Mouse (Mus musculus) heart, embryonic 16.5 days (tissue): ENCODE data around the gene Zbtb32. TPM values are rescaled to one million over a fixed set of nuclear protein-coding genes. Genes with fewer than 3 reads are reported as not detected.
A peak's percentile ranks its signal among the peaks of the same experiment; 100 is the strongest.

ENCODE experiments used
- ATAC-seq: fragments of 200-750 bp; cut with Nextera tagmentation; replicated peaks from 2 replicates; pipeline ENCODE4 v1.8.0; 2017; ENCODE audit warnings: moderate number of reproducible peaks; ENCODE audit not compliant: insufficient read depth, low FRiP score; ENCODE audit errors: extremely low read depth
- H3K27ac ChIP-seq: fragments of 300-500 bp; sonication (generic); 2 replicates; pipeline ENCODE4 v1.5.1; 2014; ENCODE audit warnings: mild to moderate bottlenecking, low read length, control low read depth, moderate library complexity
- H3K27me3 ChIP-seq: fragments of 300-500 bp; sonication (generic); 2 replicates; pipeline ENCODE4 v1.6.1; 2014; ENCODE audit warnings: low read length, mixed read lengths; ENCODE audit not compliant: control insufficient read depth, insufficient read depth
- H3K36me3 ChIP-seq: fragments of 300-500 bp; sonication (generic); 2 replicates; pipeline ENCODE4 v1.6.1; 2014; ENCODE audit not compliant: control insufficient read depth, insufficient read depth
- H3K4me1 ChIP-seq: fragments of 300-500 bp; sonication (generic); 2 replicates; pipeline ENCODE4 v1.6.1; 2014; ENCODE audit warnings: low read length, mixed read lengths; ENCODE audit not compliant: control insufficient read depth, insufficient read depth
- H3K4me2 ChIP-seq: fragments of 300-500 bp; sonication (generic); 2 replicates; pipeline ENCODE4 v1.6.1; 2014; ENCODE audit warnings: low read depth, mild to moderate bottlenecking, control low read depth, low read length
- H3K4me3 ChIP-seq: fragments of 300-500 bp; sonication (generic); 2 replicates; pipeline ENCODE4 v1.5.1; 2014; ENCODE audit warnings: mild to moderate bottlenecking, control low read depth, low read length
- H3K9ac ChIP-seq: fragments of 300-500 bp; sonication (generic); 2 replicates; pipeline ENCODE4 v1.6.1; 2014; ENCODE audit warnings: low read length, control low read depth
- H3K9me3 ChIP-seq: fragments of 300-500 bp; sonication (generic); replicated peaks from 2 replicates; pipeline ENCODE4 v1.6.1; 2016; ENCODE audit warnings: low read length; ENCODE audit not compliant: control insufficient read depth
- WGBS: fragments of 180-500 bp; shearing (Covaris S2); extraction: QIAGEN DNeasy Blood & Tissue Kit; methylation state at CpG from one replicate; pipeline ENCODE4 v1.1.7; 2014; 5-methylcytosine and 5-hydroxymethylcytosine counted together
- microRNA-seq: library from miRNA; unstranded; fragments of <30 nt; microRNA quantifications from one replicate; pipeline ENCODE4, GENCODE M21; 2017
- polyA plus RNA-seq: library from polyadenylated mRNA; unstranded; fragments of >200 nt; fragmentation: Nextera tagmentation; extraction: Ambion mirVana; gene quantifications from 2 replicates; pipeline ENCODE4 v1.2.1, GENCODE M21; 2015

Zbtb32 gene
- polyA plus RNA-seq, 1 experiment from 2014 or later, result 0.24 TPM

DNA sequence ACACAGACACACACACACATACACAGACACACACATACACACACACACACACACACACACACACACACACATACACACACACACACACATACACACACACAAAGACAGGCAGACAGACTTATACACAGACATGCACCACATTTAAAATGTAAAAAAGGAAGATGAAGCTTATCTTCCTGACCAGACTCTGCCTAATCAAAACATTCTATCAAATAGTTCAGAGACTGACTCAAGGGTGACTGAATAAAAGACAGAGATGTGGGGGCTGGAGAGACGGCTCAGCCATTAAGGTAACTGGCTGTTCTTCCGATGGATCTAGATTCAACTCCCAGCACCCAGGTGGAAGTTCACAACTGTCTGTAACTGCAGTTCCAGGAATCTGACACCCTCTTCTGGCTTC lies 54.4 kb downstream of the Zbtb32 start:
- Histone ChIP-seq H3K9me3 (no peaks in the 10 kb centered on the region), H3K4me3 (no peak overlapping the region), H3K9ac (no peak overlapping the region), H3K4me2 (no peak overlapping the region), H3K36me3 (peaks cover 22% of the 10 kb centered on the region), H3K4me1 (no peaks in the 10 kb centered on the region), H3K27me3 (no peaks in the 10 kb centered on the region), H3K27ac (no peak overlapping the region)
- 78% methylated on average over 2 of the region's 2 CpGs for WGBS
- ATAC-seq, result no peak

DNA sequence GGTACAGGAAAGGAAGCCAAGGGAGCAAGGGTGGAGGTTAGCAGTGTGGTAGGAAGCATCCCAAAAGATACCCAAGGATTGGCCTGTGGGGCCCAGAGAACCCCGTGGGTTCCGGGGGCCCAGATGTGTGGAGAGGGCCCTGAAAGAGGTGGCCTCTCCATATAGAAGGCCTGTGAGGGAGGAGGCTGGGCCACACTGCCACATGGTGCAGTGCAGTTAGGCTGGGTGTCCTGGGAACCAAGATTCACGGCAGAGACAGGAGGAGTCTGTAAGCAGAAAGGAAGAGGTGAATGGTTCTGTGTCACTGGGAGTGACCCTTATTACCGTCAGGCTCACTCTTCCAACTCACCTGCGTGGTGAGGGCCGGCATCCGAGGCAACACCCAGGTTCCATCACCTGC lies 58.1 kb downstream of the Zbtb32 start:
- H3K27me3 ChIP-seq, result no peaks in the 10 kb centered on the region
- peaks cover 8% of the 10 kb centered on the region for H3K36me3 ChIP-seq
- peaks cover under 1% of the 10 kb centered on the region; the same call in 1 of the 2 replicates for H3K4me1 ChIP-seq
- H3K27ac ChIP-seq, result no peak overlapping the region
- no peak for ATAC-seq
- no peak overlapping the region for H3K4me3 ChIP-seq
- H3K9me3 ChIP-seq, result no peaks in the 10 kb centered on the region
- no peak overlapping the region for H3K4me2 ChIP-seq
- 89% methylated on average over 7 of the region's 7 CpGs for WGBS
- H3K9ac ChIP-seq, result no peak overlapping the region

Small RNA genes lying within 50 kb of the gene (microRNA-seq; reads per million reads assigned to microRNA genes)
- gene Gm38670, result 2.6 reads per million, percentile 7 among the genes with 10 or more reads in this experiment
- gene Mir3569, result not detected

Other genes with a start within 250 kb of the Zbtb32 start
- 1.2 and 1.4 TPM in 2 replicates for gene Lrfn3, start 236.1 kb downstream of the Zbtb32 start, polyA plus RNA-seq
- gene Tyrobp, start 185.1 kb downstream of the Zbtb32 start, polyA plus RNA-seq, result 32.2 and 34.7 TPM in 2 replicates
- gene Hcst, start 179.1 kb downstream of the Zbtb32 start, polyA plus RNA-seq, result 2.2 and 4.6 TPM in 2 replicates
- gene Nfkbid, start 177.2 kb downstream of the Zbtb32 start, polyA plus RNA-seq, result 1.7 and 1.8 TPM in 2 replicates
- gene Aplp1, start 153.4 kb downstream of the Zbtb32 start, polyA plus RNA-seq, result 11.1 and 13.5 TPM in 2 replicates
- 0.15 and 0.20 TPM in 2 replicates for gene Kirrel2, start 141.2 kb downstream of the Zbtb32 start, polyA plus RNA-seq
- gene Nphs1, start 140.6 kb downstream of the Zbtb32 start, polyA plus RNA-seq, result 0.19 TPM in 1 of 2 replicates, not detected in the other
- 0.09 TPM in 1 of 2 replicates, not detected in the other for gene Prodh2, start 105.3 kb downstream of the Zbtb32 start, polyA plus RNA-seq
- 7.3 and 8.2 TPM in 2 replicates for gene Arhgap33, start 63.8 kb downstream of the Zbtb32 start, polyA plus RNA-seq
- 204 and 205 TPM in 2 replicates for gene Hspb6, start 46.7 kb downstream of the Zbtb32 start, polyA plus RNA-seq
- gene Proser3, start 46.6 kb downstream of the Zbtb32 start, polyA plus RNA-seq, result 6.6 and 8.4 TPM in 2 replicates
- 33.6 and 40.1 TPM in 2 replicates for gene Lin37, start 39.1 kb downstream of the Zbtb32 start, polyA plus RNA-seq
- gene U2af1l4, start 35.6 kb downstream of the Zbtb32 start, polyA plus RNA-seq, result 102 and 104 TPM in 2 replicates
- gene Gm49396, start 35.6 kb downstream of the Zbtb32 start, polyA plus RNA-seq, result 11.4 and 12.0 TPM in 2 replicates
- gene Psenen, start 35.3 kb downstream of the Zbtb32 start, polyA plus RNA-seq, result 111 and 123 TPM in 2 replicates
- 3.9 and 5.3 TPM in 2 replicates for gene Igflr1, start 33.5 kb downstream of the Zbtb32 start, polyA plus RNA-seq
- 4.2 TPM in 2 replicates for gene Kmt2b, start 10.2 kb downstream of the Zbtb32 start, polyA plus RNA-seq
- gene Upk1a, start 13.9 kb upstream of the Zbtb32 start, polyA plus RNA-seq, result 0.47 and 0.49 TPM in 2 replicates
- gene Cox6b1, start 27.2 kb upstream of the Zbtb32 start, polyA plus RNA-seq, result 1,996 and 2,229 TPM in 2 replicates
- not detected in 2 replicates for gene Etv2, start 36.9 kb upstream of the Zbtb32 start, polyA plus RNA-seq
- 84.5 and 85.8 TPM in 2 replicates for gene Rbm42, start 51.4 kb upstream of the Zbtb32 start, polyA plus RNA-seq
- gene Haus5, start 66.1 kb upstream of the Zbtb32 start, polyA plus RNA-seq, result 32.2 and 32.6 TPM in 2 replicates
- not detected in 2 replicates for gene Pmis2, start 72.7 kb upstream of the Zbtb32 start, polyA plus RNA-seq
- gene 2200002J24Rik, start 100.0 kb upstream of the Zbtb32 start, polyA plus RNA-seq, result 1.0 and 1.8 TPM in 2 replicates
- gene Atp4a, start 113.3 kb upstream of the Zbtb32 start, polyA plus RNA-seq, result 0.37 and 0.39 TPM in 2 replicates
- gene Tmem147, start 130.6 kb upstream of the Zbtb32 start, polyA plus RNA-seq, result 197 and 203 TPM in 2 replicates
- gene Gapdhs, start 144.8 kb upstream of the Zbtb32 start, polyA plus RNA-seq, result 0.21 and 0.47 TPM in 2 replicates
- 1.6 and 1.8 TPM in 2 replicates for gene Sbsn, start 152.6 kb upstream of the Zbtb32 start, polyA plus RNA-seq
- gene Dmkn, start 164.8 kb upstream of the Zbtb32 start, polyA plus RNA-seq, result 5.2 and 5.9 TPM in 2 replicates
- gene Krtdap, start 189.0 kb upstream of the Zbtb32 start, polyA plus RNA-seq, result 2.0 and 2.7 TPM in 2 replicates
- 0.26 and 0.45 TPM in 2 replicates for gene Ffar2, start 224.9 kb upstream of the Zbtb32 start, polyA plus RNA-seq